Mouse (Mus musculus): ENCODE results near the gene Zhx3.

Gene Zhx3

GRCm38 (mm10) chr2:160804794-160805527 lies 67.8 kb downstream of the Zhx3 start:
- no peak for DNase-seq (ENCODE audit: low spot score in 2 of 2)

- DNase-seq (ENCODE audit: low spot score in 2 of 2), result no peak
Observed at GRCm38 (mm10) chr2:160802326-160802725, 70.5 kb downstream of the Zhx3 start.

GRCm38 (mm10) chr2:160800967-160801366 lies 71.8 kb downstream of the Zhx3 start:
- DNase-seq (ENCODE audit: low spot score in 2 of 2), result no peak

GRCm38 (mm10) chr2:160798206-160798605 lies 74.6 kb downstream of the Zhx3 start:
- DNase-seq (ENCODE audit: low spot score in 2 of 2), result no peak

- DNase-seq (ENCODE audit: low spot score in 2 of 2), result no peak
Observed at GRCm38 (mm10) chr2:160796973-160797372, 75.8 kb downstream of the Zhx3 start.

GRCm38 (mm10) chr2:160793117-160793516 lies 79.7 kb downstream of the Zhx3 start:
- DNase-seq (ENCODE audit: low spot score in 2 of 2), result no peak

GRCm38 (mm10) chr2:160789741-160790140 lies 83.1 kb downstream of the Zhx3 start:
- DNase-seq (ENCODE audit: low spot score in 2 of 2), result no peak

GRCm38 (mm10) chr2:160789046-160789445 lies 83.8 kb downstream of the Zhx3 start:
- DNase-seq (ENCODE audit: low spot score in 2 of 2), result no peak

GRCm38 (mm10) chr2:160786333-160786732 lies 86.5 kb downstream of the Zhx3 start:
- no peak for DNase-seq (ENCODE audit: low spot score in 2 of 2)

GRCm38 (mm10) chr2:160780834-160781219 lies 92.0 kb downstream of the Zhx3 start:
- DNase-seq (ENCODE audit: low spot score in 2 of 2), result no peak

- DNase-seq (ENCODE audit: low spot score in 2 of 2), result no peak
Observed at GRCm38 (mm10) chr2:160780154-160780833, 92.5 kb downstream of the Zhx3 start.

- DNase-seq (ENCODE audit: low spot score in 2 of 2), result no peak
Observed at GRCm38 (mm10) chr2:160778034-160778433, 94.8 kb downstream of the Zhx3 start.

GRCm38 (mm10) chr2:160771325-160772276 lies 101.2 kb downstream of the Zhx3 start:
- DNase-seq (ENCODE audit: low spot score in 2 of 2), result no peak

- no peak for DNase-seq (ENCODE audit: low spot score in 2 of 2)
Observed at GRCm38 (mm10) chr2:160770871-160771270, 101.9 kb downstream of the Zhx3 start.

- peak in 1 of 2 experiments; percentile 5 for DNase-seq (ENCODE audit: low spot score in 2 of 2)
Observed at GRCm38 (mm10) chr2:160770409-160770808, 102.4 kb downstream of the Zhx3 start.

GRCm38 (mm10) chr2:160768997-160769396 lies 103.8 kb downstream of the Zhx3 start:
- DNase-seq (ENCODE audit: low spot score in 2 of 2), result peak in 1 of 2 experiments; percentile 5

- DNase-seq (ENCODE audit: low spot score in 2 of 2), result no peak
Observed at GRCm38 (mm10) chr2:160768097-160768695, 104.6 kb downstream of the Zhx3 start.

- no peak for DNase-seq (ENCODE audit: low spot score in 2 of 2)
Observed at GRCm38 (mm10) chr2:160767201-160767600, 105.6 kb downstream of the Zhx3 start.

GRCm38 (mm10) chr2:160766371-160766771 lies 106.4 kb downstream of the Zhx3 start:
- no peak for DNase-seq (ENCODE audit: low spot score in 2 of 2)

- no peak for DNase-seq (ENCODE audit: low spot score in 2 of 2)
Observed at GRCm38 (mm10) chr2:160765096-160765495, 107.7 kb downstream of the Zhx3 start.

GRCm38 (mm10) chr2:160764386-160764785 lies 108.4 kb downstream of the Zhx3 start:
- DNase-seq (ENCODE audit: low spot score in 2 of 2), result no peak

GRCm38 (mm10) chr2:160763816-160764215 lies 109.0 kb downstream of the Zhx3 start:
- DNase-seq (ENCODE audit: low spot score in 2 of 2), result no peak

Measured in frontal cortex, postnatal 14 days (tissue).